Mouse (Mus musculus) stomach, embryonic 16.5 days (tissue): ENCODE measurements at regions not wholly inside any gene's neighbourhood (a gene's known extent, or its start where the extent isn't known, plus 50 kb on each side); places are given as distances from the start of the nearest gene placed in this dataset.

Experiments used
- ATAC-seq: fragments of 200-750 bp; cut with Nextera tagmentation; 2 replicates; pipeline ENCODE4 v1.8.0; 2017; ENCODE audit warnings: moderate number of reproducible peaks, moderate TSS enrichment; ENCODE audit not compliant: insufficient read depth, low FRiP score
- H3K27ac ChIP-seq: fragments of 300-500 bp; sonication (generic); 2 replicates; pipeline ENCODE4 v1.5.1; 2014; ENCODE audit warnings: low read length
- H3K27me3 ChIP-seq: fragments of 300-500 bp; sonication (generic); 2 replicates; pipeline ENCODE4 v1.6.1; 2014; ENCODE audit warnings: low read length, control low read depth, mixed read lengths; ENCODE audit not compliant: control insufficient read depth, insufficient read depth
- H3K36me3 ChIP-seq: fragments of 300-500 bp; sonication (generic); 2 replicates; pipeline ENCODE4 v1.6.1; 2014; ENCODE audit warnings: low read length; ENCODE audit not compliant: control insufficient read depth, insufficient read depth
- H3K4me1 ChIP-seq: fragments of 300-500 bp; sonication (generic); 2 replicates; pipeline ENCODE4 v1.6.1; 2014; ENCODE audit warnings: low read length, control low read depth, mixed read lengths; ENCODE audit not compliant: control insufficient read depth, insufficient read depth
- H3K4me2 ChIP-seq: fragments of 300-500 bp; sonication (generic); 2 replicates; pipeline ENCODE4 v1.6.1; 2014; ENCODE audit warnings: low read depth, low read length, mixed read lengths
- H3K4me3 ChIP-seq: fragments of 300-500 bp; sonication (generic); replicated peaks from 2 replicates; pipeline ENCODE4 v1.5.1; 2014; ENCODE audit warnings: mild to moderate bottlenecking, low read length
- H3K9ac ChIP-seq: fragments of 300-500 bp; sonication (generic); 2 replicates; pipeline ENCODE4 v1.6.1; 2014; ENCODE audit warnings: low read length
- H3K9me3 ChIP-seq: fragments of 300-500 bp; sonication (generic); replicated peaks from 2 replicates; pipeline ENCODE4 v1.6.1; 2016; ENCODE audit warnings: low read length, control low read depth; ENCODE audit not compliant: control insufficient read depth
- WGBS: fragments of 180-500 bp; shearing (Covaris S2); extraction: QIAGEN DNeasy Blood & Tissue Kit; methylation state at CpG from one replicate; pipeline ENCODE4 v1.1.7; 2014; 5-methylcytosine and 5-hydroxymethylcytosine counted together

DNA sequence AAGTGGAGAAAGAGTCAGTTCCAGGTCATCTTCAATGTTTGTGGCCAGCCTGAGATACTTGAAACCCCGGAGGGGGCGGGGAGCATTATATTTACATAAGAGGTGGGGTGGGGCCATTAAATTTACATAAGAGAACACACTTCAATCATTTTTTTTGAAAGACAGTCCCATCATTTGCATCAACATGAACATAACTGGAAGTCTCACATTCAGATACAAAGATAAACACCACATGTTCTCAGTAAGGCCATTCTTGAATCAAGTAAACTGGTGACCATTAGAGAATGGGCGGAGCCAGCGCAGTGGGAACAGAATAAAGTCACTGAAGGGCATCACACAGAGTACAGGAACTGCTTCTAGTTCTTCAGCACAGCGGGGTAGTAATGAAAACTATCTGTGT, 137.2 kb downstream of the Atp23 start:
- Histone ChIP-seq H3K27ac (no peak overlapping the region), H3K27me3 (no peaks in the 10 kb centered on the region), H3K9me3 (no peaks in the 10 kb centered on the region), H3K4me2 (no peak overlapping the region), H3K4me1 (no peaks in the 10 kb centered on the region), H3K36me3 (no peaks in the 10 kb centered on the region), H3K4me3 (no peak overlapping the region), H3K9ac (no peak overlapping the region)
- no peak for ATAC-seq
- WGBS: 65% methylated on average over 5 of the region's 5 CpGs

DNA sequence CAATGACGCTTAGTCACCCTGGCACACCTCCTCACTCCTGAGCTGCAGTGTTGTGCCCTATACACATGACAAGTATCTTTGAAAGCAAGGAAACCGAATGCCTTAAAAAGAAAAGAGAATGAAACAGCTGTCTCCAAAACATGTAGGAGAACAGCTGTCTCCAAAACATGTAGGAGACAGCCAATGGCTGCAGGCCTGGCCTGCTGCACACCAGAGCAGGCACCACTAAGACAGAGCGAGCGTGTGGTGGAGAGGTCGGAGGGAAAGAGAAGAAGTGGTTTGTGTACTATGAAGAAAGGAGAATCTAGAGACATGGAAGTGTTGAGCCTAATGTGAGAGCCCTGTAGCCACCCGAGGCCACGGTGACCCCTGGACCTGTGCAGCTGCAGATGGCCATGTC, 142.5 kb downstream of the Atp23 start:
- Histone ChIP-seq H3K9ac (no peak overlapping the region), H3K9me3 (no peaks in the 10 kb centered on the region), H3K4me2 (no peak overlapping the region), H3K27me3 (no peaks in the 10 kb centered on the region), H3K4me1 (no peaks in the 10 kb centered on the region), H3K27ac (no peak overlapping the region), H3K4me3 (no peak overlapping the region), H3K36me3 (no peaks in the 10 kb centered on the region)
- 71% methylated on average over 7 of the region's 7 CpGs for WGBS
- ATAC-seq: no peak

DNA sequence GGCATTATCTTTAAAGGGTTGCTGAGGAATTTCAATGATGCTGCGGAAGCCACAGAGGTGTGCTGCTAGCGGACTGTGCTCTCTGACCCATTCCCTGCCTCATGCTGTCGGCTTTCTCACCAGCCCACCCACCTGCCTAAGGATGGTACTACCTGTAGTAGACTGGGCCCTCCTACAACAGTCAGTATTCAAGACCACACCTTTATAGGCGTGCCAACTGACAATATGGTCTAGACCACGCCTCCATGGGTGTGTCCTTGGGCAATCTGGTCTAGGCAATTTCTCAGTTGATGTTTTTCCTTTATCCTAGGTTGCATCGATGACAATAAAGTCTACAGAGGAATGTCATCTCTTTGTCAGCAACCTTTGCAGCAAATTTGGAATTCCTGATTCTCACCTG, 148.0 kb downstream of the Atp23 start:
- Histone ChIP-seq H3K4me1 (no peaks in the 10 kb centered on the region), H3K4me2 (no peak overlapping the region), H3K4me3 (no peak overlapping the region), H3K9me3 (no peaks in the 10 kb centered on the region), H3K36me3 (no peaks in the 10 kb centered on the region), H3K27me3 (no peaks in the 10 kb centered on the region), H3K27ac (no peak overlapping the region), H3K9ac (no peak overlapping the region)
- WGBS: 68% methylated on average over 6 of the region's 6 CpGs
- 0 out of 2 replicates have a peak, but pooled peaks have one; percentile 25 for ATAC-seq

DNA sequence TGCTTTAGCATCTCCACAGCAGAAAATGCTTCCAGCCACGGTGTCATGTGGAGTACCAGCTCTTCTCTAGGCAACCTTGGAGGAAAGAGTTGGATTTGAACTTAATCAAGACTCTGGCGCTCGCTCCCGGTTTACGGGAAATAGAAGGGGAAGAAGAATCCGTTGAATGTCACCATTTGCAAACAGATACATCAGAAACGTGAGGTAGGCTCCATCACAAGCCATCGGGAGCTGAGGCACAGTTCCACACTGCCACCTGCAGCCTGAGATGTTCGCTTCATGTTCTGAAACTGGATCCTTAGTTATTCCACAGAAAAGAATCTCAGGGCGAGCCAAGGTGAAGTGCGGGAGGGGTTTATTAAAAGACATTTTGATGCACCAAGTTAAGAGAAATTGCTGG, 148.5 kb downstream of the Atp23 start:
- Histone ChIP-seq H3K9ac (no peak overlapping the region), H3K9me3 (no peaks in the 10 kb centered on the region), H3K27ac (no peak overlapping the region), H3K4me3 (no peak overlapping the region), H3K36me3 (no peaks in the 10 kb centered on the region), H3K27me3 (no peaks in the 10 kb centered on the region), H3K4me2 (no peak overlapping the region), H3K4me1 (no peaks in the 10 kb centered on the region)
- WGBS: 44% methylated on average over 11 of the region's 11 CpGs
- ATAC-seq: no peak

- Histone ChIP-seq H3K4me2 (no peak overlapping the region), H3K9me3 (no peaks in the 10 kb centered on the region), H3K4me1 (no peaks in the 10 kb centered on the region), H3K27me3 (no peaks in the 10 kb centered on the region), H3K4me3 (no peak overlapping the region), H3K27ac (no peak overlapping the region), H3K9ac (no peak overlapping the region), H3K36me3 (no peaks in the 10 kb centered on the region)
- ATAC-seq: no peak
- WGBS: 43% methylated on average over 17 of the region's 17 CpGs
Observed at GRCm38 (mm10) chr10:126748696-126749466, 152.3 kb downstream of the Atp23 start.

DNA sequence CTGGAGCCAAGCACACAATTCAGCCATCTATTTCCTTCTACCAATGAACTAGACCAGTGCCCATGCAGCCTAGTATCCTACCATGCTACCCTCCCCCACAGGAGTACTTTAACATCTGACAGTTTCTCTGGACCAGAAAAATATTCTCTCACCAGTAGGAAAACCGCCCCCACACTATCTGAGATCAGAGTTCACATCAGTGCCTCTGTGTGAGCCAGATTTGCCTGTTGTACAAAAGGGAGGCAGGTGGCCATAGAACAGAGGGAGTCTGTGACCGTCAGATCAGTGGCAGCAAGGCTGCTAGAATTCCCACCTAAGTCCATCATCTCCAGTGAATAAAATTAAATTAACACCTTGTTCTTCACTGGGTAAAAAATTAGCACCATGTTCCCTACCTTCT, 166.5 kb downstream of the Atp23 start:
- Histone ChIP-seq H3K27me3 (no peaks in the 10 kb centered on the region), H3K9me3 (no peaks in the 10 kb centered on the region), H3K36me3 (no peaks in the 10 kb centered on the region), H3K4me1 (no peaks in the 10 kb centered on the region), H3K4me2 (no peak overlapping the region), H3K4me3 (no peak overlapping the region), H3K9ac (no peak overlapping the region), H3K27ac (no peak overlapping the region)
- no peak for ATAC-seq
- WGBS: 53% methylated on average over 2 of the region's 2 CpGs

DNA sequence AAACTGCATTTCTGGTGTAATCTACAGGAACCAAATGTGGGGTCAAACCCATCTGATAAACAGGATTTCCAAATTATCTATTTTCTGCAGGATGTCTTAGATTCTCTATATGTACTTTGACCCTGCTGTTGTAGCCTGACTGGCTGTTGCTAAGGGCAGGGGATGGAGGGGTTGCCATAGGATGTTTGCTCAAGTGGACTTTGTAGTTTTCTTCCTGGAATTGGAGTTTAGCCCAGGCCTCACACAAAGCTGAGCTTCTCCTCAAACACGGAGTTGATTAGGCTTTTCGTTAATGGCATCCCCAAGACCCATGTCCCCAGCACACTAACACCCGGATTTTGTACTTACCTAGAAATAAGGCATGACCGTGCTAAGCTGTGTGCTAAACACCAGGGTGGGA, 173.3 kb downstream of the Atp23 start:
- H3K9me3 ChIP-seq: no peaks in the 10 kb centered on the region
- no peaks in the 10 kb centered on the region for H3K36me3 ChIP-seq
- H3K27me3 ChIP-seq: no peaks in the 10 kb centered on the region
- H3K4me3 ChIP-seq: no peak overlapping the region
- ATAC-seq: no peak
- H3K4me2 ChIP-seq: no peak overlapping the region
- no peaks in the 10 kb centered on the region for H3K4me1 ChIP-seq
- no peak overlapping the region for H3K9ac ChIP-seq
- 84% methylated on average over 4 of the region's 4 CpGs for WGBS
- no peak overlapping the region for H3K27ac ChIP-seq

DNA sequence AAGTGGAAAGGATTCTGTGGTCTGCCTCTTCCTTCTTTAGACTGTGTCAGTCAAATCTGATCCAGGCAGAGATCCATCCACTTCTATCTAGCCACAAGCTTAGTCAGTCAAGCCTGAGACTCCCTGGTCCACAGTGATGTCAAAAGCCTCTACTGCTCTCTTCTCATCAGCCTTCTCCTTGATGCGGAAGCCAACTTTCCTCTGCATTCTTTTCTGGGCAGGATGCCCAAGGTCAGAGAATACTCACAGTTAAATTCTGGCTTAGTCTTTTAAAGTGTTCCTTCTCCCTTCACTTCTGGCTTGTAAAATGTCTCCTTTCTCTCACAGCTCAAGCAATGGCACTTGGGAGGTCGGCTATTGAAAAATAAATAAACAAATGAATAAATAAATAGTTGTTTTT, 183.2 kb downstream of the Atp23 start:
- WGBS: 43% methylated on average over 2 of the region's 2 CpGs
- no peak for ATAC-seq
- Histone ChIP-seq H3K9me3 (no peaks in the 10 kb centered on the region), H3K4me2 (no peak overlapping the region), H3K27me3 (no peaks in the 10 kb centered on the region), H3K36me3 (no peaks in the 10 kb centered on the region), H3K27ac (no peak overlapping the region), H3K9ac (no peak overlapping the region), H3K4me3 (no peak overlapping the region), H3K4me1 (no peaks in the 10 kb centered on the region)

- WGBS: 22% methylated on average over 3 of the region's 3 CpGs
- Histone ChIP-seq H3K4me1 (no peaks in the 10 kb centered on the region), H3K27me3 (no peaks in the 10 kb centered on the region), H3K36me3 (no peaks in the 10 kb centered on the region), H3K27ac (no peak overlapping the region), H3K9ac (no peak overlapping the region), H3K4me3 (no peak overlapping the region), H3K4me2 (no peak overlapping the region), H3K9me3 (no peaks in the 10 kb centered on the region)
- no peak for ATAC-seq
Observed at GRCm38 (mm10) chr10:126711758-126712157, 189.4 kb downstream of the Atp23 start.
